Mouse (Mus musculus) gastrocnemius, postnatal 10 days (tissue): ENCODE data around the gene Tenm3. TPM values are rescaled to one million over a fixed set of nuclear protein-coding genes. Genes with fewer than 3 reads are reported as not detected.

Source experiments
- DNase-seq: peaks from one replicate; pipeline ENCODE4 v3.0.0; 2021; ENCODE audit warnings: mixed read lengths
- total RNA-seq, 2 experiments: library from RNA; stranded (reverse); gene quantifications; 2 replicates each; pipeline ENCODE4 v1.2.3; 2021

The Tenm3 gene
- total RNA-seq, 2 experiments from 2014 or later: 18.2 to 23.5 TPM

GRCm38 (mm10) chr8:48809104-48809503 lies 34.6 kb downstream of the Tenm3 start:
- no peak for DNase-seq

- DNase-seq: no peak
Observed at GRCm38 (mm10) chr8:48803070-48803469, 40.7 kb downstream of the Tenm3 start.

GRCm38 (mm10) chr8:48802231-48802630 lies 41.5 kb downstream of the Tenm3 start:
- DNase-seq: no peak

GRCm38 (mm10) chr8:48797955-48798359 lies 45.8 kb downstream of the Tenm3 start:
- DNase-seq: no peak

GRCm38 (mm10) chr8:48794285-48794684 lies 49.5 kb downstream of the Tenm3 start:
- no peak for DNase-seq

- DNase-seq: no peak
Observed at GRCm38 (mm10) chr8:48793729-48794128, 50.0 kb downstream of the Tenm3 start.

GRCm38 (mm10) chr8:48792587-48793326 lies 51.0 kb downstream of the Tenm3 start:
- no peak for DNase-seq

- no peak for DNase-seq
Observed at GRCm38 (mm10) chr8:48783308-48783707, 60.4 kb downstream of the Tenm3 start.

GRCm38 (mm10) chr8:48780628-48781027 lies 63.1 kb downstream of the Tenm3 start:
- DNase-seq: no peak

- no peak for DNase-seq
Observed at GRCm38 (mm10) chr8:48779194-48779593, 64.6 kb downstream of the Tenm3 start.

GRCm38 (mm10) chr8:48776081-48776480 lies 67.7 kb downstream of the Tenm3 start:
- no peak for DNase-seq

GRCm38 (mm10) chr8:48775531-48776037 lies 68.2 kb downstream of the Tenm3 start:
- peak; percentile 5 for DNase-seq

GRCm38 (mm10) chr8:48774837-48775236 lies 68.9 kb downstream of the Tenm3 start:
- DNase-seq: no peak

GRCm38 (mm10) chr8:48766545-48767234 lies 77.1 kb downstream of the Tenm3 start:
- no peak for DNase-seq

- no peak for DNase-seq
Observed at GRCm38 (mm10) chr8:48765212-48765611, 78.5 kb downstream of the Tenm3 start.

- no peak for DNase-seq
Observed at GRCm38 (mm10) chr8:48764011-48764410, 79.7 kb downstream of the Tenm3 start.

- DNase-seq: no peak
Observed at GRCm38 (mm10) chr8:48756874-48757273, 86.9 kb downstream of the Tenm3 start.

GRCm38 (mm10) chr8:48755492-48755891 lies 88.3 kb downstream of the Tenm3 start:
- DNase-seq: peak; percentile 27

GRCm38 (mm10) chr8:48754959-48755358 lies 88.8 kb downstream of the Tenm3 start:
- no peak for DNase-seq

GRCm38 (mm10) chr8:48751965-48752364 lies 91.8 kb downstream of the Tenm3 start:
- DNase-seq: no peak

- DNase-seq: no peak
Observed at GRCm38 (mm10) chr8:48748503-48749059, 95.2 kb downstream of the Tenm3 start.

GRCm38 (mm10) chr8:48743912-48744311 lies 99.8 kb downstream of the Tenm3 start:
- no peak for DNase-seq

- DNase-seq: no peak
Observed at GRCm38 (mm10) chr8:48742741-48743140, 101.0 kb downstream of the Tenm3 start.
